Comparison of ENCODE assay signal across 11 mouse cellular contexts in genomic region chr12:85951822-85952221, GRCm38 (mm10).
DNase-seq lines count a peak whose midpoint lies in the region; ATAC-seq and TF ChIP-seq lines count a peak whose summit lies in the region.
"Had no signal": no experiment of that assay in that cellular context is flagged by ENCODE, and none has a peak within 500 bp of the region (broad histone marks: within the 10 kb centered on the region; RNA-seq: fewer than 3 reads in every experiment).

No protein-coding gene starts in this region.

- H3K4me3 ChIP-seq in intestine, postnatal 0 days (ENCODE audit: low read depth, low read length) = no peak overlapping the region
- H3K4me3 ChIP-seq in intestine, embryonic 15.5 days (replicated peaks) = no peak overlapping the region
- no peak overlapping the region for H3K4me3 ChIP-seq in midbrain, postnatal 0 days (ENCODE audit: low read depth, low read length)
- no peak overlapping the region for H3K4me3 ChIP-seq in midbrain, embryonic 14.5 days (replicated peaks; ENCODE audit: low read depth, low read length)
- H3K4me3 ChIP-seq in MEL (ENCODE audit: control insufficient read depth in 1 of 2, insufficient read depth in 1 of 2, low read depth in 2 of 2, low read length in 2 of 2) = no peak overlapping the region
- no peak overlapping the region for H3K4me3 ChIP-seq in small intestine, adult 2 months (ENCODE audit: low read depth, low read length)
- H3K4me3 ChIP-seq: liver, embryonic 13.5 days had no signal

- no peak for TF ChIP-seq EP300 in MEL (IDR thresholded peaks at IDR 0.05; ENCODE audit: low read depth in 1 of 2, low read length in 2 of 2)

- no peak for ATAC-seq in intestine, postnatal 0 days
- no peak for ATAC-seq in intestine, embryonic 15.5 days
- ATAC-seq in midbrain, postnatal 0 days (ENCODE audit: low FRiP score) = no peak
- no peak for ATAC-seq in midbrain, embryonic 14.5 days (ENCODE audit: low FRiP score, low TSS enrichment)

- no peak for TF ChIP-seq POLR2A in MEL (IDR thresholded peaks at IDR 0.05; ENCODE audit: control insufficient read depth in 1 of 2, insufficient read depth in 1 of 2, low read depth in 1 of 2, low read length in 2 of 2, poor library complexity in 1 of 2)
- no peak for TF ChIP-seq POLR2A in small intestine, adult 2 months (IDR thresholded peaks at IDR 0.05; ENCODE audit: low read depth, low read length)

- peak; percentile 55 for TF ChIP-seq CTCF in intestine, postnatal 0 days (IDR thresholded peaks at IDR 0.05; ENCODE audit: low read depth)
- TF ChIP-seq CTCF in midbrain, postnatal 0 days (IDR thresholded peaks at IDR 0.05) = peak; percentile 41
- peak; percentile 49 to 62 (median 49) for TF ChIP-seq CTCF in MEL (IDR thresholded peaks at IDR 0.05 in 2 of 3, conservative IDR thresholded peaks at IDR 0.05 in 1 of 3; ENCODE audit: control insufficient read depth in 1 of 3, insufficient read depth in 1 of 3, low read depth in 2 of 3, low read length in 3 of 3, poor library complexity in 1 of 3, severe bottlenecking in 1 of 3)
- peak; percentile 35; the same call in 1 of the 2 replicates for TF ChIP-seq CTCF in small intestine, adult 2 months (IDR thresholded peaks at IDR 0.05; ENCODE audit: extremely low read depth, insufficient read length, insufficient replicate concordance, low read depth, low read length)

- 96% methylated on average over 1 of the region's 1 CpGs for WGBS in intestine, postnatal 0 days
- 86% methylated on average over 1 of the region's 1 CpGs for WGBS in intestine, embryonic 15.5 days
- 92% methylated on average over 1 of the region's 1 CpGs for WGBS in midbrain, postnatal 0 days
- WGBS in midbrain, embryonic 14.5 days = 98% methylated on average over 1 of the region's 1 CpGs
- 96% methylated on average over 1 of the region's 1 CpGs for WGBS in small intestine, adult 2 months

- H3K27ac ChIP-seq in intestine, postnatal 0 days (ENCODE audit: low read depth, low read length) = no peak overlapping the region
- H3K27ac ChIP-seq in intestine, embryonic 15.5 days = no peak overlapping the region
- H3K27ac ChIP-seq in midbrain, postnatal 0 days (ENCODE audit: low read depth, low read length) = no peak overlapping the region
- no peak overlapping the region for H3K27ac ChIP-seq in midbrain, embryonic 14.5 days (replicated peaks; ENCODE audit: low read depth, low read length)
- no peak overlapping the region for H3K27ac ChIP-seq in MEL (ENCODE audit: control insufficient read depth, low read depth, low read length)
- no peak overlapping the region for H3K27ac ChIP-seq in small intestine, adult 2 months (ENCODE audit: insufficient read depth, low read depth, low read length)
- H3K27ac ChIP-seq: hindbrain, embryonic 14.5 days; liver, embryonic 13.5 days had no signal

- TF ChIP-seq RAD21 in MEL (IDR thresholded peaks at IDR 0.05; ENCODE audit: low read depth, low read length) = peak; percentile 33

- no peaks in the 10 kb centered on the region for H3K79me2 ChIP-seq in MEL (ENCODE audit: control insufficient read depth, insufficient read depth, low read length, poor library complexity)

- no peaks in the 10 kb centered on the region for H3K27me3 ChIP-seq in intestine, postnatal 0 days (replicated peaks; ENCODE audit: control insufficient read depth, insufficient read depth, low read length)
- H3K27me3 ChIP-seq in intestine, embryonic 15.5 days (replicated peaks) = no peaks in the 10 kb centered on the region
- H3K27me3 ChIP-seq in midbrain, postnatal 0 days (ENCODE audit: insufficient read depth, low read length) = no peaks in the 10 kb centered on the region
- no peaks in the 10 kb centered on the region for H3K27me3 ChIP-seq in midbrain, embryonic 14.5 days (ENCODE audit: control insufficient read depth, insufficient read depth, low read length)
- H3K27me3 ChIP-seq in MEL (ENCODE audit: control insufficient read depth in 1 of 2, insufficient read depth in 2 of 2, low read length in 2 of 2) = no peaks in the 10 kb centered on the region
- H3K27me3 ChIP-seq in small intestine, adult 2 months (ENCODE audit: control insufficient read depth, insufficient read depth, low read length) = no peaks in the 10 kb centered on the region
- H3K27me3 ChIP-seq: liver, embryonic 13.5 days had no signal

- H3K9ac ChIP-seq in intestine, postnatal 0 days (ENCODE audit: low read depth, low read length) = no peak overlapping the region
- no peak overlapping the region for H3K9ac ChIP-seq in intestine, embryonic 15.5 days
- H3K9ac ChIP-seq in midbrain, postnatal 0 days (replicated peaks; ENCODE audit: low read length, poor library complexity, severe bottlenecking) = no peak overlapping the region
- no peak overlapping the region for H3K9ac ChIP-seq in midbrain, embryonic 14.5 days (replicated peaks; ENCODE audit: low read length)
- no peak overlapping the region for H3K9ac ChIP-seq in MEL (ENCODE audit: control insufficient read depth, low read depth, low read length, poor library complexity, severe bottlenecking)
- H3K9ac ChIP-seq: hindbrain, embryonic 14.5 days; liver, embryonic 13.5 days had no signal

- peaks cover 12% of the 10 kb centered on the region; the same call in 1 of the 2 replicates for H3K36me3 ChIP-seq in intestine, postnatal 0 days (ENCODE audit: control insufficient read depth, insufficient read depth)
- no peaks in the 10 kb centered on the region for H3K36me3 ChIP-seq in intestine, embryonic 15.5 days
- peaks cover 10% of the 10 kb centered on the region; the same call in 1 of the 2 replicates for H3K36me3 ChIP-seq in midbrain, postnatal 0 days (ENCODE audit: insufficient read depth, low read length)
- H3K36me3 ChIP-seq in midbrain, embryonic 14.5 days (ENCODE audit: control insufficient read depth, insufficient read depth, low read length) = peaks cover 2% of the 10 kb centered on the region; the same call in 1 of the 2 replicates
- H3K36me3 ChIP-seq in MEL (ENCODE audit: control insufficient read depth in 1 of 2, insufficient read depth in 2 of 2, low read length in 2 of 2) = no peaks in the 10 kb centered on the region
- H3K36me3 ChIP-seq in small intestine, adult 2 months (ENCODE audit: control insufficient read depth, insufficient read depth, low read length) = peaks cover 2% of the 10 kb centered on the region; the same call in 1 of the 2 replicates

- no peak overlapping the region for H3K4me2 ChIP-seq in intestine, postnatal 0 days (replicated peaks; ENCODE audit: low read depth)
- no peak overlapping the region for H3K4me2 ChIP-seq in intestine, embryonic 15.5 days (replicated peaks)
- no peak overlapping the region for H3K4me2 ChIP-seq in midbrain, postnatal 0 days (ENCODE audit: low read depth, low read length, poor library complexity, severe bottlenecking)
- H3K4me2 ChIP-seq in midbrain, embryonic 14.5 days (ENCODE audit: low read length) = no peak overlapping the region
- H3K4me2 ChIP-seq: heart, embryonic 11.5 days; hindbrain, embryonic 14.5 days; liver, embryonic 13.5 days had no signal

- H3K4me1 ChIP-seq in intestine, postnatal 0 days (replicated peaks; ENCODE audit: control insufficient read depth, insufficient read depth, low read length) = no peaks in the 10 kb centered on the region
- 0 out of 2 replicates have a peak, but pooled peaks cover 5% of the 10 kb centered on the region for H3K4me1 ChIP-seq in intestine, embryonic 15.5 days (replicated peaks)
- no peaks in the 10 kb centered on the region for H3K4me1 ChIP-seq in midbrain, postnatal 0 days (ENCODE audit: insufficient read depth, low read length)
- H3K4me1 ChIP-seq in midbrain, embryonic 14.5 days (ENCODE audit: control insufficient read depth, insufficient read depth, low read length) = no peaks in the 10 kb centered on the region
- no peaks in the 10 kb centered on the region for H3K4me1 ChIP-seq in MEL (ENCODE audit: control insufficient read depth in 1 of 2, insufficient read depth in 2 of 2, low read length in 2 of 2)
- H3K4me1 ChIP-seq in small intestine, adult 2 months (ENCODE audit: control insufficient read depth, insufficient read depth, insufficient read length, low read length) = no peaks in the 10 kb centered on the region

- DNase-seq in midbrain, postnatal 0 days (ENCODE audit: low spot score) = no peak
- no peak for DNase-seq in midbrain, embryonic 14.5 days
- peak; percentile 42 for DNase-seq in MEL (ENCODE audit: low read depth, low spot score)
- no peak for DNase-seq in heart, postnatal 4 days
- DNase-seq: adrenal gland, adult 2 months; liver, embryonic 13.5 days had no signal

- H3K9me3 ChIP-seq in intestine, postnatal 0 days (ENCODE audit: control insufficient read depth) = no peaks in the 10 kb centered on the region
- no peaks in the 10 kb centered on the region for H3K9me3 ChIP-seq in intestine, embryonic 15.5 days
- H3K9me3 ChIP-seq in midbrain, postnatal 0 days (ENCODE audit: low read length) = no peaks in the 10 kb centered on the region
- no peaks in the 10 kb centered on the region for H3K9me3 ChIP-seq in midbrain, embryonic 14.5 days (ENCODE audit: control insufficient read depth, low read length)
- no peaks in the 10 kb centered on the region for H3K9me3 ChIP-seq in MEL (replicated peaks; ENCODE audit: insufficient read depth, low read length)
- H3K9me3 ChIP-seq: liver, embryonic 13.5 days had no signal

TF ChIP-seq in MEL, 35 proteins besides CTCF, POLR2A, EP300 and RAD21:
- TF ChIP-seq USF2 (IDR thresholded peaks at IDR 0.05; ENCODE audit: borderline replicate concordance in 1 of 2, insufficient read depth in 1 of 2, low read depth in 1 of 2, low read length in 2 of 2) (no peak), POLR2AphosphoS2 (IDR thresholded peaks at IDR 0.05; ENCODE audit: low read length) (no peak), TBP (IDR thresholded peaks at IDR 0.05; ENCODE audit: low read depth, low read length) (no peak), MYB (IDR thresholded peaks at IDR 0.05; ENCODE audit: low read depth, low read length) (no peak), ZC3H11A (IDR thresholded peaks at IDR 0.05; ENCODE audit: low read depth, low read length) (peak; percentile 20; the same call in 1 of the 2 replicates), SMC3 (IDR thresholded peaks at IDR 0.05; ENCODE audit: low read depth, low read length) (peak; percentile 67), ELF1 (IDR thresholded peaks at IDR 0.05; ENCODE audit: low read depth, low read length) (no peak)
